Mouse (Mus musculus): Measurements from ENCODE around the gene 1810046K07Rik. TPM values are rescaled to one million over a fixed set of nuclear protein-coding genes. Genes with fewer than 3 reads are reported as not detected.

The 1810046K07Rik gene
- polyA plus RNA-seq, 1 experiment: not detected

DNA sequence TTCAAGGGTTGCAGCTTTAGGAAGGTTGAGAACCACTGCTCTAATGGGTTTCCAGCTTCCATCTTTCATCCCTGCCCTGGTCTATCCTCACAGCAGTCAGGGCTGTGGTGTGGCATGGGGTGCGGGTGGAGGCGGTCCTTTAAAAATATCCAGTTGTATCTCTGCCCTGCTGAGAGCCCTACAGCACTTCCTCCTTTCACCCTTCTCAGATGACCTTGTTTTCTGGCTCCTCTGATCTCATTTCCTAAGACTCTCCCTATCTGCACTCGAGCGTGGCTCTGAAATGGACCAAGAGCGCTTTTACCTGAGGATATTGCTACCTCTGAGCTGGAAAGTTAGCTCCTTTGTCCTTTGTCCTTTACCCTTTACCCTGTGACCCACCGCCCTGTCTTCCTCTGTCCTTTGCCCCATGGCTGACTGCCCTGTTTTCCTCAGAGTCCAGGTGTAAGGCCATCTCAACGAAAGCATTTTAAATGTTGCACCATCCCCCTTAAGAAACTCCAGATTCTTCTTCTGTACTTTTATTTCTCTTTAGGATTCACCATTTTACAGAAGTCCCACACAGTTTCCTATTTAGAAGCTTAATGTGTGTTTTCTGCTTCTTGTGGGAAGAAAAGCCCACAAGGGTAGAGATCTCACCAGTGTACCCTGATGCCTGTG, 4.2 kb downstream of the 1810046K07Rik start:
- H3K36me3 ChIP-seq (ENCODE audit: control insufficient read depth, insufficient read depth): no peaks in the 10 kb centered on the region
- no peak overlapping the region for H3ac ChIP-seq (ENCODE audit: control insufficient read depth, insufficient read length)
- H3K79me2 ChIP-seq (ENCODE audit: control insufficient read depth, insufficient read depth): no peaks in the 10 kb centered on the region
- no peak overlapping the region for H3K4me2 ChIP-seq (ENCODE audit: low read depth)
- peaks cover 29% of the 10 kb centered on the region for H3K27me3 ChIP-seq (ENCODE audit: control insufficient read depth, insufficient read depth, insufficient read length)
- TF ChIP-seq POLR2AphosphoS2 (IDR thresholded peaks at IDR 0.05; ENCODE audit: insufficient read length, low read depth) (no peak), CEBPB (IDR thresholded peaks at IDR 0.05; ENCODE audit: insufficient read depth, poor library complexity, severe bottlenecking) (no peak), MAX (IDR thresholded peaks at IDR 0.05; ENCODE audit: low read depth) (no peak)
- no peak overlapping the region for H3K4me3 ChIP-seq

DNA sequence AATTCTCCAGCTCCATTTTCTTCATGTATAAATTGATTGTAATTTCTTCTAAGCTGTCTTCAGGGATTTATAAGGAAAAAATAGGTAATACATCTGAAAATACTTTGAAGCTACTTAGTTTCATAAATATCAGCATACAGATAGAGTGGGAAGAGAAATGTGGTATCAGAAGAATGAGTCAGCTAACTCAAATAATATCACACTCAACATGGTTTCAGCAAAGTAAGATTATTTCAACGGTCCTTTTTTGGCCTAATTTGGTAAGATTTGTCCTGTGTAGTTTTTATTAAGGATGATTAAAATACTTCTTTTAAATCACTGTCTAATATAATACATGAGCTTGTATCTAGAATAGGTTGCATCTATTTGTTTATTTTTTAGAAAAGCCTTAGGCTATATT, 8.6 kb downstream of the 1810046K07Rik start:
- Histone ChIP-seq H3K27me3 (ENCODE audit: control insufficient read depth, insufficient read depth, insufficient read length) (peaks cover 41% of the 10 kb centered on the region), H3K79me2 (ENCODE audit: control insufficient read depth, insufficient read depth) (no peaks in the 10 kb centered on the region), H3K4me3 (no peak overlapping the region), H3K4me2 (ENCODE audit: low read depth) (no peak overlapping the region), H3K36me3 (ENCODE audit: control insufficient read depth, insufficient read depth) (no peaks in the 10 kb centered on the region), H3ac (ENCODE audit: control insufficient read depth, insufficient read length) (no peak overlapping the region)
- no peak for TF ChIP-seq CEBPB (IDR thresholded peaks at IDR 0.05; ENCODE audit: insufficient read depth, poor library complexity, severe bottlenecking)
- no peak for TF ChIP-seq MYOG (IDR thresholded peaks at IDR 0.05; ENCODE audit: control insufficient read depth in 1 of 3, insufficient read depth in 1 of 3, insufficient read length in 2 of 3, low read depth in 2 of 3)
- TF ChIP-seq POLR2AphosphoS2 (IDR thresholded peaks at IDR 0.05; ENCODE audit: insufficient read length, low read depth): no peak
- TF ChIP-seq TCF3 (IDR thresholded peaks at IDR 0.05; ENCODE audit: insufficient read length, low read depth): no peak

DNA sequence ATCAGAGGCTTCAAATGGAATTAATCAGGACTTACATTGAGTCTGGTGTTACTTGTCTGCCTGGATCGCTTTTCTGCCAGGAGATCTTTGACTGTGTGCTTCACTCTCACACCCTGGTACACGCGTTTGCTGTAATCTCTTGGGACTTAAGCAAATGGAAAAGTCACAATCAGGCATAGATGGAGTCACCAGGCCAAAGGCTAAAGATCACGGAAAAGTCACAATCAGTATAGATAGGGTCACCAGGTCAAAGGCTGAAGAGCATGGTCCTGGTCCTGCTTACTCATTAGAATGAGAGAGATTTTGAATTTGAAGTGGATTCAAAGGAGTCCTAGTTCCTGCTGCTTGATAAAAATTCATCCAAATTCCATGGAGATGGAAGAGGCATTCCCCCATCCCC, 10.5 kb downstream of the 1810046K07Rik start:
- Histone ChIP-seq H3K27me3 (ENCODE audit: control insufficient read depth, insufficient read depth, insufficient read length) (peaks cover 28% of the 10 kb centered on the region), H3K4me2 (ENCODE audit: low read depth) (no peak overlapping the region), H3ac (ENCODE audit: control insufficient read depth, insufficient read length) (no peak overlapping the region), H3K36me3 (ENCODE audit: control insufficient read depth, insufficient read depth) (no peaks in the 10 kb centered on the region), H3K4me3 (no peak overlapping the region), H3K79me2 (ENCODE audit: control insufficient read depth, insufficient read depth) (no peaks in the 10 kb centered on the region)
- TF ChIP-seq REST (IDR thresholded peaks at IDR 0.05; ENCODE audit: insufficient read depth, insufficient read length): no peak
- no peak for TF ChIP-seq MAX (IDR thresholded peaks at IDR 0.05; ENCODE audit: low read depth)
- no peak for TF ChIP-seq POLR2A (IDR thresholded peaks at IDR 0.05; ENCODE audit: insufficient read length, low read depth)
- TF ChIP-seq TCF3 (IDR thresholded peaks at IDR 0.05; ENCODE audit: insufficient read length, low read depth): no peak
- no peak for TF ChIP-seq CEBPB (IDR thresholded peaks at IDR 0.05; ENCODE audit: insufficient read depth, poor library complexity, severe bottlenecking)
- TF ChIP-seq TCF12 (IDR thresholded peaks at IDR 0.05; ENCODE audit: insufficient read depth, poor library complexity, severe bottlenecking): no peak
- TF ChIP-seq E2F4 (IDR thresholded peaks at IDR 0.05; ENCODE audit: insufficient read depth): no peak
- TF ChIP-seq USF1 (IDR thresholded peaks at IDR 0.05; ENCODE audit: low read depth): no peak
- no peak for TF ChIP-seq POLR2AphosphoS2 (IDR thresholded peaks at IDR 0.05; ENCODE audit: insufficient read length, low read depth)
- no peak for TF ChIP-seq MYOG (IDR thresholded peaks at IDR 0.05; ENCODE audit: control insufficient read depth in 1 of 3, insufficient read depth in 1 of 3, insufficient read length in 2 of 3, low read depth in 2 of 3)
- TF ChIP-seq MYOD1 (IDR thresholded peaks at IDR 0.05; ENCODE audit: control insufficient read depth in 1 of 3, insufficient read length in 2 of 3, low read depth in 2 of 3): no peak
- TF ChIP-seq SRF (IDR thresholded peaks at IDR 0.05; ENCODE audit: control insufficient read depth, insufficient read length, low read depth): no peak

DNA sequence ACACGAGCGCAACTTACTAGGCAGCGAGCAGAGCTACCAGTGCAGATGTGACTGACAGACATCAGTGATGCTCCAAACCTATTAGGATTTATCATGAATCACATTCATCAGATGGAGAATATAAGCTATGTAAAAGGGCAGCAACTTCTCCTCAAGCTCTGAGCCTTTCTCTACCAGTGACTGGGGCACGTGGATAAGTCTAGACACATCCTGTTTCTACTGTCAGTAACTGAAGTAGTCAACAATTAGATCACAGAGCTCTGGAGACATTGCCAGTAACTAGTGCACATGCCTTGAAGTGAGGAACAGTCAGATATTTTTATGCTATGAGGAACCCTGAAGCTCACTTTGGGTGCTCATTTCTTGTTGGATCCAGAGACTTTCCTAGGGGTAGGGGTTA, 11.4 kb downstream of the 1810046K07Rik start:
- TF ChIP-seq TCF12 (IDR thresholded peaks at IDR 0.05; ENCODE audit: insufficient read depth, poor library complexity, severe bottlenecking) (no peak), MAX (IDR thresholded peaks at IDR 0.05; ENCODE audit: low read depth) (no peak), POLR2A (IDR thresholded peaks at IDR 0.05; ENCODE audit: insufficient read length, low read depth) (no peak), CEBPB (IDR thresholded peaks at IDR 0.05; ENCODE audit: insufficient read depth, poor library complexity, severe bottlenecking) (no peak), MYOG (IDR thresholded peaks at IDR 0.05; ENCODE audit: control insufficient read depth in 1 of 3, insufficient read depth in 1 of 3, insufficient read length in 2 of 3, low read depth in 2 of 3) (no peak)
- H3K27me3 ChIP-seq (ENCODE audit: control insufficient read depth, insufficient read depth, insufficient read length): peaks cover 25% of the 10 kb centered on the region
- H3K4me2 ChIP-seq (ENCODE audit: low read depth): no peak overlapping the region
- no peak overlapping the region for H3ac ChIP-seq (ENCODE audit: control insufficient read depth, insufficient read length)
- H3K79me2 ChIP-seq (ENCODE audit: control insufficient read depth, insufficient read depth): no peaks in the 10 kb centered on the region
- H3K4me3 ChIP-seq: no peak overlapping the region
- H3K36me3 ChIP-seq (ENCODE audit: control insufficient read depth, insufficient read depth): no peaks in the 10 kb centered on the region

DNA sequence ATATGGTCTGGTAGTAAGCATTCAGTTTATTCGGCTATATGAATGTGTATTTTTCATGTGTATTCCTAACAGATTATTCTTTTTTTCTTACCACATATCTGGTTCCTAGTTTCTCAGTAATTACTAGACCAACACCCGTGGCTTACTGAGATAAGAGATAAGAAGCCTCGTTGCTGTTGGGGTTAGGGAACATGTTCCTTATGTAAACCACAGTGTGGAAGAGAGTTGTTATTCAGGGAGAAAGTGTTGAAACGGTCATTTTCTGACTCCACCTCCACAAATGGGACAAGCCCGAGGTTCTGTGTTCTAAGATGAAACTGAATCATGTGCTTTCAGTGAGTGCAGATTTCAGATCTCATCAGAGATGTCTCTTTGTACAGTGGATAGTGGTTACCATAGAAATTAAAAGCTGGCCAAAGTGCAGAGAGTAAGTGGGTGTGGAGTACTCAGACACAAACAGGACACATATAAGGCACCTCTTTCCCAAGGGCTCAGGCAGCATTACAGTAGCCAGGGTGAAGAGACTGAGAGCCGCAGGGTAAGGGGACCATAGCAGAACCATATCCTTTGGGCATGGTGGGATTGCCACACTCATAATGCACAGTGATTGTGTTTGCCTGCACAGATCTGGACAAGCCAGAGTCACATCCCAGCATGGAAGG, 13.2 kb downstream of the 1810046K07Rik start:
- no peak overlapping the region for H3K4me2 ChIP-seq (ENCODE audit: low read depth)
- no peaks in the 10 kb centered on the region for H3K79me2 ChIP-seq (ENCODE audit: control insufficient read depth, insufficient read depth)
- no peaks in the 10 kb centered on the region for H3K36me3 ChIP-seq (ENCODE audit: control insufficient read depth, insufficient read depth)
- no peak overlapping the region for H3K4me3 ChIP-seq
- TF ChIP-seq TCF3 (IDR thresholded peaks at IDR 0.05; ENCODE audit: insufficient read length, low read depth) (no peak), CEBPB (IDR thresholded peaks at IDR 0.05; ENCODE audit: insufficient read depth, poor library complexity, severe bottlenecking) (no peak), MAX (IDR thresholded peaks at IDR 0.05; ENCODE audit: low read depth) (no peak)
- H3ac ChIP-seq (ENCODE audit: control insufficient read depth, insufficient read length): no peak overlapping the region
- H3K27me3 ChIP-seq (ENCODE audit: control insufficient read depth, insufficient read depth, insufficient read length): peaks cover 19% of the 10 kb centered on the region
